Mouse (Mus musculus): Measurements from ENCODE around the gene Gpank1. TPM values are rescaled to one million over a fixed set of nuclear protein-coding genes. Genes with fewer than 3 reads are reported as not detected.
"Not testable (repeated sequence)": the region's sequence is repeated elsewhere in the genome, so short reads cannot be mapped to it uniquely, and the experiment has no call there.

The Gpank1 gene
- polyA plus RNA-seq, 1 experiment from 2014 or later: 23.7 TPM

- Histone ChIP-seq H3K4me2 (peak within 1 kb of the TSS; percentile 96), H3K4me1 (replicated peaks) (peaks cover 29% of the 10 kb centered on the region), H3K9ac (replicated peaks) (peak within 1 kb of the TSS; percentile 95), H3K9me3 (no peaks in the 10 kb centered on the region), H3K27ac (peak within 1 kb of the TSS; percentile 92), H3K4me3 (replicated peaks) (peak within 1 kb of the TSS; percentile 95), H3K27me3 (no peaks in the 10 kb centered on the region), H3K36me3 (peaks cover 47% of the 10 kb centered on the region)
- no peak for ATAC-seq (ENCODE audit: insufficient number of reproducible peaks, insufficient read depth, low FRiP score, low TSS enrichment, low read depth)
- 1% methylated on average over 19 of the region's 19 CpGs for WGBS
Measured at GRCm38 (mm10) chr17:35121871-35122303, 632 bp downstream of the Gpank1 start, which contains the start of gene Csnk2b. Csnk2b (minus strand) TSS chr17:35122053.

GRCm38 (mm10) chr17:35123287-35123686, 2.0 kb downstream of the Gpank1 start:
- not testable (repeated sequence) for ATAC-seq (ENCODE audit: insufficient number of reproducible peaks, insufficient read depth, low FRiP score, low TSS enrichment, low read depth); H3K27ac ChIP-seq; H3K9me3 ChIP-seq; H3K4me3 ChIP-seq (replicated peaks); H3K27me3 ChIP-seq; H3K9ac ChIP-seq (replicated peaks); H3K4me2 ChIP-seq
- H3K4me1 ChIP-seq (replicated peaks): peaks cover 39% of the 10 kb centered on the region
- 95% methylated on average over 9 of the region's 9 CpGs for WGBS
- H3K36me3 ChIP-seq: peaks cover 41% of the 10 kb centered on the region

- not testable (repeated sequence) for H3K27me3 ChIP-seq; ATAC-seq (ENCODE audit: insufficient number of reproducible peaks, insufficient read depth, low FRiP score, low TSS enrichment, low read depth); H3K9me3 ChIP-seq; H3K9ac ChIP-seq (replicated peaks); H3K27ac ChIP-seq; H3K4me2 ChIP-seq; H3K4me3 ChIP-seq (replicated peaks)
- WGBS: 92% methylated on average over 12 of the region's 12 CpGs
- peaks cover 40% of the 10 kb centered on the region for H3K36me3 ChIP-seq
- peaks cover 43% of the 10 kb centered on the region for H3K4me1 ChIP-seq (replicated peaks)
Measured at GRCm38 (mm10) chr17:35124261-35124896, 3.1 kb downstream of the Gpank1 start.

DNA sequence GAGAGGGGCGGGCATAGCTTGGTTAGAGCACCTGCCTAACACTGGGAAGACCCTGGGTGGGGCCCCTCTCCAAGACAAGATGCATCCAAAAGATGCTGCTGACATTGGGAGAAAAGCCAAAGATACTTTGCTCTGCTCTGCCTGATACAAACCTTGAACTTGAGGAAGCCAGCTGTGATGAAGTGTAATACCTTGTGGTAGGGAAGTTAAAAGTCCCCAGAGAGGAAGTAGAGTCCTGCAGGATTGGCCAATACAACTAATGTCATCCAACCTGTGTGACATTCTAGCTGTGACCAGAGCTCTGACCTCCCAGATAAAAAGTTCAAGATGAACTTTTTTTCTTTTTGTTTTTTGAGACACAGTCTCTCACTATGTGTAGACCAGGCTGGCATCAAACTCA, 3.8 kb downstream of the Gpank1 start:
- WGBS: 87% methylated on average over 1 of the region's 1 CpGs
- H3K4me1 ChIP-seq (replicated peaks): peaks cover 37% of the 10 kb centered on the region

DNA sequence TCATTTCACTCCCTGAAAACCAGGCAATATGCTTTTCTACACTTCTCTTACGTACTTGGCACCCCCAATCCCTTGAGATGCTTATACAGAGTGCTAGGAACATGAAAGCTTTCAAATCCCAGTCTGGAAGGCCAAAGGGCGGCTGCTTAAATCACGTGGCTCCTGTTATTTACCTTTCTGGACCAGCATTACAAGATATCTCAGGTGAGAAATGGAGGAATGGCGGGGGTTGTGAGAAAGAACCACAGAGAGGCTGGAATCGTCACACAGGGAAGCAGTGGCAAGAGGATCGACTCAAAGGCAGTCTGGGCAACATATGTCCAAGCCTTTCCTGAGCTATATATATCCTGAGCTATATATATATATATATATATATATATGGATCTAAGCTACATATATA, 4.3 kb downstream of the Gpank1 start:
- Histone ChIP-seq H3K9me3 (no peaks in the 10 kb centered on the region), H3K4me2 (peak overlapping the region; percentile 82), H3K4me3 (replicated peaks) (peak overlapping the region; percentile 70), H3K9ac (replicated peaks) (peak overlapping the region; percentile 82), H3K36me3 (peaks cover 45% of the 10 kb centered on the region), H3K4me1 (replicated peaks) (peaks cover 33% of the 10 kb centered on the region), H3K27ac (peak overlapping the region; percentile 64; the same call in 1 of the 2 replicates), H3K27me3 (no peaks in the 10 kb centered on the region)
- ATAC-seq (ENCODE audit: insufficient number of reproducible peaks, insufficient read depth, low FRiP score, low TSS enrichment, low read depth): no peak
- WGBS: 27% methylated on average over 6 of the region's 6 CpGs

More for the DNA sequence above, 3.8 kb downstream of the Gpank1 start:
- Histone ChIP-seq H3K9me3 (no peaks in the 10 kb centered on the region), H3K27ac (peak overlapping the region; percentile 64; the same call in 1 of the 2 replicates), H3K9ac (replicated peaks) (no peak overlapping the region), H3K4me2 (no peak overlapping the region), H3K4me3 (replicated peaks) (peak overlapping the region; percentile 70; the same call in 1 of the 2 replicates), H3K36me3 (peaks cover 43% of the 10 kb centered on the region), H3K27me3 (no peaks in the 10 kb centered on the region)
- ATAC-seq (ENCODE audit: insufficient number of reproducible peaks, insufficient read depth, low FRiP score, low TSS enrichment, low read depth): no peak

DNA sequence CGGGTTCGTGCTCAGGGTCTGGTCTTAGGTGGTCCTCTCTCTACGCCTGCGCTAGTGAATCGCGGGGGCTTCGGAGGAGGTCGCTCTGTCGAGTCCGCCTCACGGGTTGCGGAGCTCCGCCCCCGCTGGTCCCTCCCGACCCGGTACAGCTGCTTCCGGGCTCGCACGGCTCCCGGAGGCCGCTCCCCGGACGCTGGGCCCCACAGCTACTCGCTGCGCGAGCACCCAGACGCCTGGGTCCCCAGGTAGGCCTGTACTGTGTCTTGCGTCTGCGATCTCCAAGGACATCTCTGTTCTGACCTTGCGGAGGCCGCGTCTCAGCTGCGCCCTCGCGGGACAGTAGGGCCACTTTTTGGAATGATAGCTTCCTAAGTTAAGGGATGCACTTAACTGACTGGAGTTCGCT, 5.0 kb downstream of the Gpank1 start, which contains the start of gene D17H6S53E:
D17H6S53E (plus strand) TSS at position 168 of the 406 bp plus-strand sequence.
- peaks cover 45% of the 10 kb centered on the region for H3K36me3 ChIP-seq
- peak within 1 kb of the TSS; percentile 85 for H3K27ac ChIP-seq
- peaks cover 33% of the 10 kb centered on the region for H3K4me1 ChIP-seq (replicated peaks)
- H3K27me3 ChIP-seq: no peaks in the 10 kb centered on the region
- peak within 1 kb of the TSS; percentile 82 for H3K9ac ChIP-seq (replicated peaks)
- H3K9me3 ChIP-seq: no peaks in the 10 kb centered on the region
- ATAC-seq (ENCODE audit: insufficient number of reproducible peaks, insufficient read depth, low FRiP score, low TSS enrichment, low read depth): peak; percentile 21; the same call in 1 of the 2 replicates
- peak within 1 kb of the TSS; percentile 82 for H3K4me2 ChIP-seq
- under 1% methylated on average over 36 of the region's 36 CpGs for WGBS
- H3K4me3 ChIP-seq (replicated peaks): peak within 1 kb of the TSS; percentile 70

- ATAC-seq (ENCODE audit: insufficient number of reproducible peaks, insufficient read depth, low FRiP score, low TSS enrichment, low read depth): no peak
- peak overlapping the region; percentile 82 for H3K9ac ChIP-seq (replicated peaks)
- 78% methylated on average over 13 of the region's 13 CpGs for WGBS
Measured at GRCm38 (mm10) chr17:35127017-35127416, 5.8 kb downstream of the Gpank1 start.

DNA sequence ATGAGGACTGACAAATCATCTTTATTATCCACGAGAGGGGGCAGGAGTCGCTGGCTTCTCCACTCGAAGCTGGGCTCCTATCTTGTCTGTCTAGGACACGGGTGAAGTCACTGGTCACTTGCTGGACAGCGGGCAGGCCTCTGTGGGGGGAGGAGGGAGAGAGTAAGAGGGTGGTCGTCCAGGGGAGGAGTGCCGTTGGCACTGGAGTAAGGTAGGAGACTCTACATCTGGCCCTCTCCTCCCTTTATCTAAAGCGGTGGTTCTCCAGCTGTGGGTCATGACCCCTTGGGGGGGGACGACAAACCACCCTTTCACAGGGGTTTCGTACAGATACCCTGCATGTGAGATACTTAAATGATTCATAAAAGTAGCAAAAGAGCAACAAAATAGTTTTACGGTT, 7.7 kb downstream of the Gpank1 start:
- Histone ChIP-seq H3K4me3 (replicated peaks) (no peak overlapping the region), H3K27me3 (no peaks in the 10 kb centered on the region), H3K9ac (replicated peaks) (peak overlapping the region; percentile 18; the same call in 1 of the 2 replicates), H3K9me3 (no peaks in the 10 kb centered on the region), H3K4me2 (no peak overlapping the region), H3K27ac (no peak overlapping the region), H3K4me1 (replicated peaks) (peaks cover 29% of the 10 kb centered on the region), H3K36me3 (peaks cover 34% of the 10 kb centered on the region)
- no peak for ATAC-seq (ENCODE audit: insufficient number of reproducible peaks, insufficient read depth, low FRiP score, low TSS enrichment, low read depth)
- WGBS: 71% methylated on average over 11 of the region's 11 CpGs

More at GRCm38 (mm10) chr17:35127017-35127416, 5.8 kb downstream of the Gpank1 start:
- Histone ChIP-seq H3K9me3 (no peaks in the 10 kb centered on the region), H3K36me3 (peaks cover 45% of the 10 kb centered on the region), H3K27me3 (no peaks in the 10 kb centered on the region), H3K4me3 (replicated peaks) (peak overlapping the region; percentile 70), H3K27ac (peak overlapping the region; percentile 85; the same call in 1 of the 2 replicates), H3K4me1 (replicated peaks) (peaks cover 32% of the 10 kb centered on the region), H3K4me2 (peak overlapping the region; percentile 82)

DNA sequence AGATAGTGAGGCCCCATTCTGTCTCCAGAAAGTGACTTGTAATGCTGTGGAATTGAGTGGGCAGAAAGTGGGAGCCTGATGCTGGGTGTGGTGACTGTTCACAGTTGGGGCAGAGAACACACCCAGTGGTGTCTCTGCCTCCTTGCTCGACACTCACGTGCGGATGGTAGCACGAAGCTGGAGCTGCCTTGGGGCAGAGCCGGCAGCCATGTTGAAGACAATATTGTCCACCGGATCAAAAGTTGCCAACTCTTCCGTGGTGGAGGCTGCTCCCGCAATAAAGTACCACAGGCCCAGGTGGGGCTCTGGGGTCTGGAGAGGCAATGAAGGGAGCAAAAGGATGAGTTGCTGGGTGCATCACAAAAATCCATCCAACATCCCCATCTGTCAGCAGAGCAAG, 9.8 kb downstream of the Gpank1 start:
- Histone ChIP-seq H3K4me1 (replicated peaks) (peaks cover 19% of the 10 kb centered on the region), H3K4me2 (no peak overlapping the region), H3K9me3 (no peaks in the 10 kb centered on the region), H3K27me3 (no peaks in the 10 kb centered on the region), H3K36me3 (peaks cover 24% of the 10 kb centered on the region), H3K9ac (replicated peaks) (no peak overlapping the region), H3K27ac (no peak overlapping the region), H3K4me3 (replicated peaks) (no peak overlapping the region)
- ATAC-seq (ENCODE audit: insufficient number of reproducible peaks, insufficient read depth, low FRiP score, low TSS enrichment, low read depth): no peak
- WGBS: 93% methylated on average over 8 of the region's 8 CpGs

- H3K9ac ChIP-seq (replicated peaks): no peak within 1 kb of the TSS
- no peak within 1 kb of the TSS for H3K4me3 ChIP-seq (replicated peaks)
- H3K36me3 ChIP-seq: peaks cover 24% of the 10 kb centered on the region
- 85% methylated on average over 15 of the region's 15 CpGs for WGBS
- H3K27me3 ChIP-seq: no peaks in the 10 kb centered on the region
- no peak within 1 kb of the TSS for H3K4me2 ChIP-seq
- H3K4me1 ChIP-seq (replicated peaks): peaks cover 23% of the 10 kb centered on the region
- H3K9me3 ChIP-seq: no peaks in the 10 kb centered on the region
- no peak within 1 kb of the TSS for H3K27ac ChIP-seq
- ATAC-seq (ENCODE audit: insufficient number of reproducible peaks, insufficient read depth, low FRiP score, low TSS enrichment, low read depth): no peak
Measured at GRCm38 (mm10) chr17:35131500-35132173, 10.4 kb downstream of the Gpank1 start, which contains the start of gene Apom. Apom (minus strand) TSS chr17:35132050.

DNA sequence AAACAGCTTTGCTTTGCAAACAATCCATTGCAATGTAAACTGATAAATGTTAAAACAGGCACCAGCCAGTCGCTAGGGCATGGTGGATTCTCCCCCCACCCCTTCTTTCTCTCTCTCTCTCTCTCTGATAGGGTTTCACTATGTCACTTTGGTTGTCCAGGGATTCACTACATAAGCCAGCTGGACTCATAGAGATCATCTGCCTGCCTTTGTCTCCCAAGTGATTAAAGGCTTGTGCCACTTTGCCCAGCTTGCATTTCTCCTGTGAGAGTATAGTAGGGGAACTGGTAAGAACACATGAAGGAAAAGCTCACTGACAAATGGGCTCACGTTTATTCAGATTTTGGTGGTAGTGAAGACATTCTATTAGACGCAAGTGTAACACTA, 10.9 kb downstream of the Gpank1 start:
- Histone ChIP-seq H3K4me1 (replicated peaks) (peaks cover 23% of the 10 kb centered on the region), H3K27me3 (no peaks in the 10 kb centered on the region), H3K4me3 (replicated peaks) (no peak overlapping the region), H3K36me3 (peaks cover 24% of the 10 kb centered on the region), H3K27ac (no peak overlapping the region), H3K4me2 (no peak overlapping the region), H3K9ac (replicated peaks) (no peak overlapping the region), H3K9me3 (no peaks in the 10 kb centered on the region)
- no peak for ATAC-seq (ENCODE audit: insufficient number of reproducible peaks, insufficient read depth, low FRiP score, low TSS enrichment, low read depth)
- 82% methylated on average over 3 of the region's 3 CpGs for WGBS

Data from limb, embryonic 12.5 days (tissue).